Mouse (Mus musculus): ENCODE data around the gene Klhl41. TPM values are rescaled to one million over a fixed set of nuclear protein-coding genes. Genes with fewer than 3 reads are reported as not detected.

Klhl41 gene
- polyA plus RNA-seq (2014; fragmentation: Illumina TruSeq; extraction: RNeasy Lipid Tissue Mini Kit (QIAGEN cat#74804)) = 0.23 TPM

GRCm38 (mm10) chr2:69669853-69670252 is at the start of gene Klhl41:
Gene Klhl41 (plus strand): TSS chr2:69670120.

GRCm38 (mm10) chr2:69646726-69647490 is 23.0 kb upstream of the Klhl41 start, which contains the start of gene Bbs5:
Gene Bbs5 (plus strand): TSS chr2:69647171.

GRCm38 (mm10) chr2:69712981-69713625 is 43.2 kb downstream of the Klhl41 start, which contains the start of gene Fastkd1:
Gene Fastkd1 (minus strand): TSS chr2:69713516.

DNA sequence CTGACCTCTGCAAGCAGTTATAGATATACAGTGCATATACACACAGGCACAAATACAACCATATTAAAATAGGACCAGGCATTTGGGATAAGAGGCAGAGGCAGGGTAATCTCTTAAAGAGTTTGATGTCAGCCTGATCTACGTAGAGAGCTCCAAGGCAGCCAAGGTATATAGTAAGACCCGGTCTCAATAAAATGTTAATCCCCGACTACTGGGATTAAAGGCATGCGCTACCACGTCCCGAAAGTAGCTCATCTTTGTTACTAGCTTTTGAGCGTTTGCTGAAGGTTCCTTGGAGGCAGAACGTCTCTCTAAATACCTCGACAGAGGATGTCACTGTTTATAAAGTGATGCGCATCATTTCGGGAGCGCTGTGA is 52.3 kb downstream of the Klhl41 start, which contains the start of gene Ppig:
Ppig (plus strand) TSS at position 273 of the 377 bp plus-strand sequence.

Other genes starting within 250 kb of the Klhl41 start
- gene Lrp2, start 84.1 kb upstream of the Klhl41 start, polyA plus RNA-seq (2014; fragmentation: Illumina TruSeq; extraction: RNeasy Lipid Tissue Mini Kit (QIAGEN cat#74804)) = 0.77 TPM
- 30.1 TPM for gene Bbs5, start 22.9 kb upstream of the Klhl41 start, polyA plus RNA-seq (2014; fragmentation: Illumina TruSeq; extraction: RNeasy Lipid Tissue Mini Kit (QIAGEN cat#74804))
- 43.0 TPM for gene Fastkd1, start 43.4 kb downstream of the Klhl41 start, polyA plus RNA-seq (2014; fragmentation: Illumina TruSeq; extraction: RNeasy Lipid Tissue Mini Kit (QIAGEN cat#74804))
- 332 TPM for gene Ppig, start 52.4 kb downstream of the Klhl41 start, polyA plus RNA-seq (2014; fragmentation: Illumina TruSeq; extraction: RNeasy Lipid Tissue Mini Kit (QIAGEN cat#74804))
- gene Ccdc173, start 119.5 kb downstream of the Klhl41 start, polyA plus RNA-seq (2014; fragmentation: Illumina TruSeq; extraction: RNeasy Lipid Tissue Mini Kit (QIAGEN cat#74804)) = 14.0 TPM
- gene Phospho2, start 119.5 kb downstream of the Klhl41 start, polyA plus RNA-seq (2014; fragmentation: Illumina TruSeq; extraction: RNeasy Lipid Tissue Mini Kit (QIAGEN cat#74804)) = 84.5 TPM
- 230 TPM for gene Klhl23, start 151.8 kb downstream of the Klhl41 start, polyA plus RNA-seq (2014; fragmentation: Illumina TruSeq; extraction: RNeasy Lipid Tissue Mini Kit (QIAGEN cat#74804))
- 1,183 TPM for gene Ssb, start 191.4 kb downstream of the Klhl41 start, polyA plus RNA-seq (2014; fragmentation: Illumina TruSeq; extraction: RNeasy Lipid Tissue Mini Kit (QIAGEN cat#74804))
- gene Mettl5, start 215.5 kb downstream of the Klhl41 start, polyA plus RNA-seq (2014; fragmentation: Illumina TruSeq; extraction: RNeasy Lipid Tissue Mini Kit (QIAGEN cat#74804)) = 58.0 TPM
- 88.7 TPM for gene Ubr3, start 227.1 kb downstream of the Klhl41 start, polyA plus RNA-seq (2014; fragmentation: Illumina TruSeq; extraction: RNeasy Lipid Tissue Mini Kit (QIAGEN cat#74804))